Mouse (Mus musculus): ENCODE measurements at regions not wholly inside any gene's neighbourhood (a gene's known extent, or its start where the extent isn't known, plus 50 kb on each side); places are given as distances from the start of the nearest gene placed in this dataset.

GRCm38 (mm10) chr3:83689068-83689976 is 76.8 kb upstream of the Sfrp2 start:
- no peak for DNase-seq (ENCODE audit: low spot score in 2 of 2)

GRCm38 (mm10) chr3:83694505-83694904 is 71.6 kb upstream of the Sfrp2 start:
- no peak for DNase-seq (ENCODE audit: low spot score in 2 of 2)

- DNase-seq (ENCODE audit: low spot score in 2 of 2), result no peak
These were observed 66.4 kb upstream of the Sfrp2 start for GRCm38 (mm10) chr3:83699751-83700150.

- DNase-seq (ENCODE audit: low spot score in 2 of 2), result no peak
These were observed 65.0 kb upstream of the Sfrp2 start for GRCm38 (mm10) chr3:83701075-83701474.

GRCm38 (mm10) chr3:83704559-83704958 is 61.6 kb upstream of the Sfrp2 start:
- DNase-seq (ENCODE audit: low spot score in 2 of 2), result no peak

GRCm38 (mm10) chr3:83705253-83705652 is 60.9 kb upstream of the Sfrp2 start:
- no peak for DNase-seq (ENCODE audit: low spot score in 2 of 2)

GRCm38 (mm10) chr3:83706531-83707243 is 59.4 kb upstream of the Sfrp2 start:
- DNase-seq (ENCODE audit: low spot score in 2 of 2), result no peak

GRCm38 (mm10) chr3:83707278-83707677 is 58.8 kb upstream of the Sfrp2 start:
- no peak for DNase-seq (ENCODE audit: low spot score in 2 of 2)

GRCm38 (mm10) chr3:83708973-83709372 is 57.1 kb upstream of the Sfrp2 start:
- DNase-seq (ENCODE audit: low spot score in 2 of 2), result no peak

- no peak for DNase-seq (ENCODE audit: low spot score in 2 of 2)
These were observed 56.6 kb upstream of the Sfrp2 start for GRCm38 (mm10) chr3:83709531-83709930.

- DNase-seq (ENCODE audit: low spot score in 2 of 2), result no peak
These were observed 55.1 kb upstream of the Sfrp2 start for GRCm38 (mm10) chr3:83710995-83711541.

GRCm38 (mm10) chr3:83712355-83712754 is 53.8 kb upstream of the Sfrp2 start:
- DNase-seq (ENCODE audit: low spot score in 2 of 2), result no peak

- DNase-seq (ENCODE audit: low spot score in 2 of 2), result no peak
These were observed 51.5 kb upstream of the Sfrp2 start for GRCm38 (mm10) chr3:83714572-83714971.

Measured in adrenal gland, postnatal 4 days (tissue).